Mouse (Mus musculus) c-Kit-negative CD71-positive TER-119-positive erythroid progenitor cells, embryonic 14.5 days (primary cell): ENCODE data around the gene Zcrb1.
A peak's percentile ranks its signal among the peaks of the same experiment; 100 is the strongest.

Experiments
- DNase-seq: peaks from one replicate; pipeline ENCODE4 v3.0.0-alpha.2; 2013; ENCODE audit warnings: low read depth, low spot score

The Zcrb1 gene

GRCm38 (mm10) chr15:93371838-93372237, 26.3 kb downstream of the Zcrb1 start:
- DNase-seq, result no peak

DNA sequence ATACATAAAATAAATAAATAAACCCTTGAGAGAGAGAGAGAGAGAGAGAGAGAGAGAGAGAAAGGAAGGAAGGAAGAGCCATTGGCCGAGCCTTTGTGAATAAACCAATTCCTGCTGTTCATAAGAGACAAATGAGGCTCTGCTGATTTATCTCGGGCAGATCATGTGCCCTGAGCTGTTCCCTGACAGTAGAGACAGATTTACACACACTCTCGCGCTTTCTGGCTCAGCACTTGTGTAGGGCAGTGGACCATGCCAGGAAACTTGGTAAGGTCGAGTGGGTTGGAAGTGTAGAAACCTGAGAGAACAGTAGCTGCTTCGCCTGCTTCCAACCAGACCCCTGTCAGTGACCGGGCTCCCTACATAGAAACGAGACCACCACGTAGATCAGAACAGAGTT, 29.6 kb downstream of the Zcrb1 start:
- DNase-seq, result no peak

DNA sequence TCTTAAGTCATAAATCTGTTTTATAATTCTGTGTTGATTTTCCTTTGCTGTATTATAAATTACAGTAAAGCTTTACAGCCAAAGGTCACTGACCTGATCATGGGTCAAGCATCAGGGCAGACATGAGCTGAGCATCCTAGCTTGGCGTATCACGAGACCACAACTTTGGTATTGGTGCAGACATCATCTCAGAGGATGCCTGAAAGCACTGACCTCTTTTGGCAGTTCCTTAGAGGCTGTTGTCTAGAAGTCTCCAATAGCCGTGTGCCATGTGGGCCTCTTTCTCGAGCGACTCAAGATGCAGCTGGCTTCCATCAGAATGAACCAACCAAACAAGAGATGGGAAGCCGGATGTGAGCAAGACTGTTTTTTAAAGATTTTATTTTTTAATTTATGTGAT, 32.6 kb downstream of the Zcrb1 start:
- DNase-seq, result no peak

DNA sequence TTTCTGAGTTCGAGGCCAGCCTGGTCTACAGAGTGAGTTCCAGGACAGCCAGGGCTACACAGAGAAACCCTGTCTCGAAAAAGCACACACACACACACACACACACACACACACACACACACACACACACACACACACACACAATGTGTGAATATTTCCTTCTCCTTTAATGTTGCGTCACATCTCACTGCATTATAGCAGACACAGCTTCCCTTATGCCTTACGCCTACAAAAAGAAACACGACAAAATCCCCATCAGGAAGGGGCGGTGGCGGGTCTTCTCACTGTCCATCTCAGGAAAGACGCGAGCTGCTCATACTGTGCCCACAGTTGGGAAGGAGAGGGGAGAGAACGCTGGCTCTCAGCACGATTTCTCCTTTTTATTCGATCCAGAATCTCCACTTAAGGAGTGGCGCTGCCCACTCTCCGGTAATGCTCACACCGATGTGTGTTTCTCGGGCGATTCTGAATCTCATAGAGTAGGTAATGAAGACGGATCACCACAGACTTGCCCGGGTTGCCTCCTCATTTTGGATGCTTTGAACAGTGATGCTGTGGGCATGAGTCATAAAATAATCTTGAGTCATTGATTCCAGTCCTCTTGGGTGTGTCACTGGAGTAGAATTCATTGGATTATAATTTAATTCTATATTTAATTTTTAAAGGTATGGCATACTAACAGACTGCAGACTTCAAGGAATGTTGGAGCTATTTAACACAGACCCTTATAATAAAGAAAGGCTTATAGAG, 39.6 kb downstream of the Zcrb1 start:
- no peak for DNase-seq

- DNase-seq, result no peak
Measured at GRCm38 (mm10) chr15:93340630-93341379, 57.3 kb downstream of the Zcrb1 start.

DNA sequence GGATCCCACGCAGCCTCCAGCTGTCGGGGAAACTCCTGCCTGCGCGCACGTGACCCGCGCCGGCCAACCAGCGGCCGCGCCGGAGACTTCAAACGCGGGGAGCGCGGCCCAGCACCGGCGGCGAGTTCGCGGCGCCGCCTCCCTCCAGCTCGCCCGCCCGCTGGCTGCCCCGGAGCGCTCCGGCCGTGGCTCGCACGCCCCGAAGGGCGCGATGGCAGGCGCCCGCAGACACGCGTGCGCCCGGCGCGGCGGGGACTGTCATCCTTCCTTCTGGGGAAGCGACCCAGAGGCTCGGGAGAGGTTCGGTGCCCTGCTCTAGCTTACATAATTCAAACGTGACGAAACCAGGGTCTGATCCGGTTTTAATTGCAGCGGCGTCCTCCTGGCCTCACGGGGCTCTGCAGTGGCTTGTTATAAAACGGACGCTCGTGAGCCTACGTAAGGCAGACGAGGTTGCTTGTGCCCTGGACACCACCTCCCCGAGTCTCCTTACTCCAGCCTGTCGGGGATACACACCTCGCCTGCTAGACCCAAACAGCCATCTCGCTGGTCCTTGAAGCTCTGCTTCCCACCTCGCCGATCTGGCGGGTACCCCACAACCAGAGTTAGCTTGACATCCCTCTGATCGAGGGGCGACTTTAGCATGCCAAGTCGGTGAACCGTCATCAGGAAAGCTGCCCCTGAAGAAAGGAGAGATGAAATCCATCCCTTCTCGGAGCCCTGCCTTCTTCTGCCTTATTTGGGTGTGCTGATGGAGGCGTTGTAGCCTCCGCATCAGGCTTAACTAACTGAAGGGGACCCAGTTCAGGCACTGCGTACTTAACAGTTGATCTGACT, 61.0 kb downstream of the Zcrb1 start, which contains the start of gene Yaf2:
Gene Yaf2 (minus strand): TSS at position 11 of the 837 bp plus-strand sequence.
- peak; percentile 80 for DNase-seq

DNA sequence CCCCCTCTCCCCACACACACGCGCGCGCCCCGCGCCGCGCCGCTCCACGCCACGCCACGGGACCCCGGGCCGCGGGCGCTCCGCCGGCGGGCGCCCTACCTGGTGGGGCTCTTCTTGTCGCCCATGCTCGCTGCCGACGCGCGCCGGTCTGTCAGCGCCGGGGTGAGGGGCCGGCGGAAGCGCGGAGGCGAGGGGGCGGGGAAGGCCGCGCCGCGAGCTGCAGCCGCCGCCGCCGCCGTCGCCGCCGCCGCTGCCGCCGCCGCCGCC, 61.5 kb downstream of the Zcrb1 start:
- no peak for DNase-seq
